Mouse (Mus musculus): Measurements from ENCODE around the gene Nsmf. TPM values are rescaled to one million over a fixed set of nuclear protein-coding genes. Genes with fewer than 3 reads are reported as not detected.

The Nsmf gene
- total RNA-seq, 2 experiments from 2014 or later, result 565 to 580 TPM

- DNase-seq (ENCODE audit: low spot score in 2 of 2), result no peak
- intact Hi-C loops (cut with DNase I), result no loop called here
Measured at GRCm38 (mm10) chr2:25078967-25079366, 24.8 kb downstream of the Nsmf start.

DNA sequence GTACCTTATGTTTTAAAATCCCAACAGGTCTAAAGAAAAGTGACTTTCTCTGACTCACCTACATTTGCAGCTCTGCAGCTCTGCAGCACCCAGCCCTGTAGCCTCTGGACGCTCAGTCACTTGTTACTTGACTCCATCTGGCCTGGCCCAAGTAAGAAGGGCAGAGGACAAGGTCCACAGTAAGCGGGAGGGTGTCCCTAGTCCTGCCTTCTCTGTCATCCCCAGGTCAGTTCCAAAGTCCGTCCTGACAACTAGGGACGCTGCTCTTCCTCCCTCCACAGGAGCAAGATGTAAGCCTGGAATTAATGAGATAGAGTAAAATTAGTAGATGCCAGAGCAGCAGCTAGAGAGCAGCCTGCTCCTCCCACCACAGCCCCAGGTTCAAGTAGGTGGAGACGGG, 25.9 kb downstream of the Nsmf start, which contains the start of gene Entpd8:
Entpd8 (plus strand) TSS at position 229 of the 400 bp plus-strand sequence.
- DNase-seq (ENCODE audit: low spot score in 2 of 2), result no peak
- intact Hi-C loops (cut with DNase I), result no loop called here

GRCm38 (mm10) chr2:25083697-25084096, 29.5 kb downstream of the Nsmf start:
- intact Hi-C loops (cut with DNase I), result no loop called here
- DNase-seq (ENCODE audit: low spot score in 2 of 2), result no peak

DNA sequence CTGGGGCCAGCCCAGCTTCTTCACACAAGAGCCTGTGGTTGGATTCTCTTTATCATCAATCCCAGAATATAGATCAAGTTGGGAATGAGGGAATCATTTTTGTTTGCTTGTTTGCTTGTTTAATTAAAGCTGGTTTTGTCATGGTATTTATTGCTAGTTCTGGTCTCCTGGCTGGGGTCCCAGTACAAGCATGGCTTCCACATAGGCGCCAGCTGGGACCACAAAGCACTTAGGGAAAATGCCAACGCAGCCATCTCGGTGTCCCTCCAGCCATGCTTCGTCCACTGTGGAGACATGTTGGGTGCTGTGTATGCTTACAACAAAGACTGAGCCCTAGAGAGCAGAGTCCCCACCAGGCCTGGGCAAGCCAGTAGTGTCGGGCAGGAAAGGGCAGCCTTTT, 31.4 kb downstream of the Nsmf start:
- no peak for DNase-seq (ENCODE audit: low spot score in 2 of 2)

GRCm38 (mm10) chr2:25087842-25088241, 33.7 kb downstream of the Nsmf start:
- no peak for DNase-seq (ENCODE audit: low spot score in 2 of 2)
- intact Hi-C loops (cut with DNase I), result no loop called here

More for the DNA sequence above, 31.4 kb downstream of the Nsmf start:
- intact Hi-C loops (cut with DNase I), result no loop called here

DNA sequence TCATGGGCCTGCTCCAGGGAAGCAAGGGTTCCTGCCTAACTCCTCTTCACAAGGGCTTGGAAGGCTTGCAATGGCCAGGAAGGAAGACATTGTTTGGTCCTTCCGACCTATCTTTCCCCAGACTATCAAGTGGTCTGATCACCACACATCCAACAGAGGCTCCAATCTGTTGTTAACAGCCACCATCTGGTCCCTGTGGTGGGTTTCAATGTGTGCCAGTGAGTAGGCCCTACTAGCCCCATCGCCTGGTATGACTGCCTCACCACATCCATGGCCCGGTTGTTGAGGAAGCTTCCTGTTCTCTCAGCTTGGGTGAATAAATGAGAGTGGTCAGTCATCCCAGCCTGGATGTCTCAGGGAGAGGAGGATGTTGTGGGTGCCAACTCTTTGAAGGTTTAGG, 34.5 kb downstream of the Nsmf start:
- intact Hi-C loops (cut with DNase I), result no loop called here
- DNase-seq (ENCODE audit: low spot score in 2 of 2), result no peak

GRCm38 (mm10) chr2:25094785-25095108, 40.6 kb downstream of the Nsmf start:
- DNase-seq (ENCODE audit: low spot score in 2 of 2), result no peak
- intact Hi-C loops (cut with DNase I), result no loop called here

- intact Hi-C loops (cut with DNase I), result no loop called here
- no peak for DNase-seq (ENCODE audit: low spot score in 2 of 2)
Measured at GRCm38 (mm10) chr2:25095109-25095850, 41.1 kb downstream of the Nsmf start, which contains the start of gene Noxa1. Gene Noxa1 (minus strand): TSS chr2:25095149.

DNA sequence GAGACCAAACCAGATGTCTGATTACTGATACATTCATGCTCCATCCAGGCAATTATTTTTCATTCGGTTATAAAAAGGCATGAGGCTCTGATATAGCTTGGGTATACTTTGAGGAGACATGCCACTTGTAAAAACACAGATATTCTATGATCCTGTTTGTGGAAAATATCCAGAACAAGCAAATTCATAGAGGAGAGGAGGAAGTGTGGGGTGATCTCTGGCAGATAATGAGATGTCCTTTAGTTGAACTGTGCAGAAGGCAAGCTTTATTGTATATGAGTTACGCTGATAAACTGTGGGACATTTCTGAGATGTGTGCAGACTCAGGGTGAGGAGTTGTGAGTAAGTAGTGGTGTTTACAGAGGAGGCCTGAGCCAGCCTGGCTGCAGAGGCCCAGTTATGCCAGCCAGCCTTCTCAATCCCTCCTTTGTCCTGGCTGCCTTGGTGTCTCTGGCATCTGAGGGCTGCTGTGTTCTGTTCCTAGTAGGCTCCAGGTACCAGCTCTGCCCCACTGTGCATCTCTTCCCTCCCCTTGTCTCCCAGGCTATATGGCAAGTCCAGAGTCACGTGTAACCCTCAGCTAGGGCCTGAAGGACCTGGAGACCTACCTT, 44.0 kb downstream of the Nsmf start:
- no peak for DNase-seq (ENCODE audit: low spot score in 2 of 2)
- intact Hi-C loops (cut with DNase I), result no loop called here

GRCm38 (mm10) chr2:25098956-25099355, 44.8 kb downstream of the Nsmf start:
- intact Hi-C loops (cut with DNase I), result no loop called here
- DNase-seq (ENCODE audit: low spot score in 2 of 2), result peak; percentile 50 to 54

- intact Hi-C loops (cut with DNase I), result loop anchor here (5.0 kb wide), 1 partner anchor 83 kb away; the partner anchor contains the start of gene Nrarp
- DNase-seq (ENCODE audit: low spot score in 2 of 2), result peak in 1 of 2 experiments; percentile 15
Measured at GRCm38 (mm10) chr2:25099703-25100102, 45.5 kb downstream of the Nsmf start.

GRCm38 (mm10) chr2:25104122-25104521, 50.0 kb downstream of the Nsmf start:
- peak in 1 of 2 experiments; percentile 33 for DNase-seq (ENCODE audit: low spot score in 2 of 2)
- intact Hi-C loops (cut with DNase I), result loop anchor here (5.0 kb wide), 1 partner anchor 78 kb away; the partner anchor contains the start of gene Nrarp

- intact Hi-C loops (cut with DNase I), result no loop called here
- peak in 1 of 2 experiments; percentile 51 for DNase-seq (ENCODE audit: low spot score in 2 of 2)
Measured at GRCm38 (mm10) chr2:25106045-25106444, 51.9 kb downstream of the Nsmf start.

GRCm38 (mm10) chr2:25109487-25109886, 55.3 kb downstream of the Nsmf start:
- intact Hi-C loops (cut with DNase I), result no loop called here
- DNase-seq (ENCODE audit: low spot score in 2 of 2), result no peak

GRCm38 (mm10) chr2:25110505-25111183, 56.5 kb downstream of the Nsmf start:
- DNase-seq (ENCODE audit: low spot score in 2 of 2), result no peak
- intact Hi-C loops (cut with DNase I), result no loop called here

DNA sequence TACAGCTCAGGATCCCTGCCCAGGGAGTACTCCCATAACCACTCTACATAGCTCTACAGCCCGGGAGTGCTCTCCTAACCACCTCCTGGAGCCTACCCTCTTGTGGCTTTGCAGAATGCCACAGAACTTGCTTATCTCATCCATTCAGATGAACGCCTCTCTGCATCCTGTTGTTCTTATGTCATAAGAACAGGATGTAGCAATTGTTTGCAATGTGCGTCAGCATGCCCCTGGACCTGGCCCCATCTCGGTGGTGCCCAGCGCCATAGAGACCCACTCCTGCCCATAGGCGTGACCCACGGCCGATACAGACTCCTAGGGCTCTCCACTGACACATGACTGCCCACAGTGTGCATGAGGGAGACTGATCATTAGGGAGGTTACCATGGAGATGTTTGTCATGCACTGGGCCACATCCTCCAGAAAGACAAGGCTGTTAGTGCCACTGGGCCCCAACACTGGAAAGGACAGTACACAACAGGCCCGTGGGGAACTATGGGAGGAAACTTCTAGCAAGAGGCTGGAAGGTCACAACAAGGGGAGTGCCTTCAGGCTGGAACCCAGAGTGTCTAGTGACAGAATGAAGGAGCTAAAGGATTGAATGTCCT, 57.1 kb downstream of the Nsmf start:
- intact Hi-C loops (cut with DNase I), result no loop called here

More for the DNA sequence above, 57.1 kb downstream of the Nsmf start:
- DNase-seq (ENCODE audit: low spot score in 2 of 2), result no peak

All from left cerebral cortex, postnatal 14 days (tissue).